Mouse (Mus musculus): ENCODE data around the gene Usp10. TPM values are rescaled to one million over a fixed set of nuclear protein-coding genes. Genes with fewer than 3 reads are reported as not detected.
A peak's percentile ranks its signal among the peaks of the same experiment; 100 is the strongest.

Gene Usp10
- total and polyA plus RNA-seq, 3 experiments = 80.0 to 161 (median 152) TPM

DNA sequence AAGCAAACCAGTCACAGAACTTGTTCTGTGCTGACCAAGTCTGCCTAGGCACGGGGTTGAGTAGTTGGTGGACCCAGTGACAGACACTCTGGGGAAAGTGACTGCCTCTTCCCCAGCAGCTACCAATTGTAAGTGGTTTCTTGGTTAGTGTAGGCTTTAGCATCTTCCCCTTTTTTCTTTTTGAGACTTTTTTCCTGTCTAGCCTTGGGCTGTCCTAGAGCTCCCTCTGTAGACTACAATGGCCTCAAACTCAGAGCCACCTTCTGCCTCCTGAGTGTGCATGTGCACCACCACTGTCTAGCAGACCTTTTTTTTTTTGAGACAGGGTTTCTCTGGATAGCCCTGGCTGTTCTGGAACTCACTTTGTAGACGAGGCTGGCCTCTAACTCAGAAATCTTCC, 16.3 kb downstream of the Usp10 start:
- peaks cover 8 to 65% of the 10 kb centered on the region in 2 experiments for H3K4me1 ChIP-seq (ENCODE audit: control insufficient read depth in 1 of 2, insufficient read depth in 2 of 2)

DNA sequence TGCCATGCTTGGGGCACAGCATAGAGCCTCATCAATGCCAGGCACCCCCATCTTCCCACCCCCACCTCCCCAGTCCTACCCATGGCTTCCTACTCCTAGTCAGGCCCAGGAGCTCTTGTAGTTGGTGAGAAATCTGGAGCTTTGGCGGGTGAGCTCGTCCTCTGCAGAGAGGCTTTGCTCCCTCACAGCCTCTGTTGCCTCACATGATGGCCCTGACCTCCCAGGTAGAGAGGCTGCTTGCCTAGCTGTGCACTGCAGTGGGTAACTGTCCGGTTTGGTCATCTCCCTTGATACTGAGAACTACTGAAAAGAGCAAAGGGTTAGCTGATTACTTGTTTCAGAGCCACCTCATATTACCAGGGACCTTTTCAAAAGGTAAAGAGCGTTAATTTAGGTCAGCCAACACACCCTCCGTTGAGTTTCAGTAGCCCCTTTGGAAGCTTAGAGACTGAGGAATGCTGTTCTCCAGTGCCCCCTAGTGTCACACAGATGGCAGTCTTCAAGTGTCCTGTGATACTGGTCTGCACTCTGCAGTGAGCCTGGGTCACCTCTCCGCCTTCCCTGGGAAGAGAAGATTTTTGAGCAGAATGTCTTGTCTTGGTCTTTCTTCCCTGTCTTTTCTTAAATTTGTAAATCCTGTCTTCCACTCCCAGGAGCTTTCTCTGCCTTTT, 17.4 kb downstream of the Usp10 start:
- dilution Hi-C loops (cut with MboI; ENCODE audit: extremely low pct_ligation_motif_present, extremely low pct_unique_long_range_greater_than_20kb, low sequenced_read_pairs) = no loop called here
- in situ Hi-C loops (cut with MboI; ENCODE audit: low pct_ligation_motif_present, low pct_unique_long_range_greater_than_20kb, low sequenced_read_pairs) = no loop called here
- no peak for DNase-seq (ENCODE audit: extremely low read depth)
- Histone ChIP-seq H3K79me2 (replicated peaks; ENCODE audit: control insufficient read depth, extremely low read depth, insufficient read depth, poor library complexity, severe bottlenecking) (peaks cover 94% of the 10 kb centered on the region), H3K36me3 (replicated peaks in 1 of 2; ENCODE audit: control insufficient read depth in 1 of 2, insufficient read depth in 1 of 2, low read length in 1 of 2) (peaks cover 16 to 81% of the 10 kb centered on the region in 2 experiments), H3K4me1 (ENCODE audit: control insufficient read depth in 1 of 2, insufficient read depth in 2 of 2) (peaks cover 8 to 58% of the 10 kb centered on the region in 2 experiments), H3K9ac (ENCODE audit: insufficient read depth, low read depth) (no peak overlapping the region), H3K4me2 (ENCODE audit: insufficient read depth, low read depth, poor library complexity, severe bottlenecking) (no peak overlapping the region), H3K4me3 (replicated peaks in 1 of 3; ENCODE audit: low read depth in 2 of 3, low read length in 2 of 3, poor library complexity in 1 of 3) (no peak overlapping the region), H3K27ac (ENCODE audit: insufficient read depth, low read depth) (no peak overlapping the region), H3K9me3 (replicated peaks; ENCODE audit: low read length) (no peaks in the 10 kb centered on the region), H3K27me3 (replicated peaks) (no peaks in the 10 kb centered on the region)
- no peak for TF ChIP-seq BHLHE40 (IDR thresholded peaks at IDR 0.05; ENCODE audit: low read depth, low read length)
- TF ChIP-seq MAX (IDR thresholded peaks at IDR 0.05; ENCODE audit: low read length) = no peak
- peak; percentile 30 to 65; a peak in 2 of 4 replicates for TF ChIP-seq CTCF (conservative IDR thresholded peaks at IDR 0.05 in 1 of 2, IDR thresholded peaks at IDR 0.05 in 1 of 2; ENCODE audit: low read depth in 2 of 2, low read length in 2 of 2)
- peak; percentile 10; the same call in 1 of the 2 replicates for TF ChIP-seq POLR2A (IDR thresholded peaks at IDR 0.05; ENCODE audit: low read depth, low read length)
- no peak for TF ChIP-seq NRF1 (IDR thresholded peaks at IDR 0.05; ENCODE audit: low read depth, low read length)
- peak; percentile 40 for TF ChIP-seq SMC3 (IDR thresholded peaks at IDR 0.05; ENCODE audit: low read depth, low read length)
- TF ChIP-seq E2F4 (IDR thresholded peaks at IDR 0.05; ENCODE audit: insufficient replicate concordance, low read depth, low read length) = no peak
- no peak for TF ChIP-seq CHD1 (IDR thresholded peaks at IDR 0.05; ENCODE audit: low read depth, low read length)
- TF ChIP-seq RCOR1 (conservative IDR thresholded peaks at IDR 0.05; ENCODE audit: low read depth, low read length) = no peak
- TF ChIP-seq IRF4 (IDR thresholded peaks at IDR 0.05; ENCODE audit: low read depth, low read length) = no peak
- no peak for TF ChIP-seq PAX5 (IDR thresholded peaks at IDR 0.05; ENCODE audit: low read length)
- no peak for TF ChIP-seq GABPA (IDR thresholded peaks at IDR 0.05; ENCODE audit: insufficient replicate concordance, low read depth, low read length)
- TF ChIP-seq RAD21 (IDR thresholded peaks at IDR 0.05; ENCODE audit: low read depth, low read length) = peak; percentile 47
- TF ChIP-seq ETS1 (conservative IDR thresholded peaks at IDR 0.05; ENCODE audit: low read depth, low read length) = no peak

More for the DNA sequence above, 16.3 kb downstream of the Usp10 start:
- Histone ChIP-seq H3K27ac (ENCODE audit: insufficient read depth, low read depth) (no peak overlapping the region), H3K36me3 (replicated peaks in 1 of 2; ENCODE audit: control insufficient read depth in 1 of 2, insufficient read depth in 1 of 2, low read length in 1 of 2) (peaks cover 8 to 78% of the 10 kb centered on the region in 2 experiments), H3K79me2 (replicated peaks; ENCODE audit: control insufficient read depth, extremely low read depth, insufficient read depth, poor library complexity, severe bottlenecking) (peaks cover 97% of the 10 kb centered on the region), H3K9ac (ENCODE audit: insufficient read depth, low read depth) (no peak overlapping the region), H3K4me2 (ENCODE audit: insufficient read depth, low read depth, poor library complexity, severe bottlenecking) (no peak overlapping the region), H3K27me3 (replicated peaks) (no peaks in the 10 kb centered on the region), H3K4me3 (replicated peaks in 1 of 3; ENCODE audit: low read depth in 2 of 3, low read length in 2 of 3, poor library complexity in 1 of 3) (no peak overlapping the region), H3K9me3 (replicated peaks; ENCODE audit: low read length) (no peaks in the 10 kb centered on the region)
- dilution Hi-C loops (cut with MboI; ENCODE audit: extremely low pct_ligation_motif_present, extremely low pct_unique_long_range_greater_than_20kb, low sequenced_read_pairs) = no loop called here
- DNase-seq (ENCODE audit: extremely low read depth) = peak; percentile 54
- TF ChIP-seq RAD21 (IDR thresholded peaks at IDR 0.05; ENCODE audit: low read depth, low read length) (peak; percentile 68), CTCF (conservative IDR thresholded peaks at IDR 0.05 in 1 of 2, IDR thresholded peaks at IDR 0.05 in 1 of 2; ENCODE audit: low read depth in 2 of 2, low read length in 2 of 2) (peak in 1 of 2 experiments; percentile 69; a peak in 2 of 4 replicates), ZMIZ1 (IDR thresholded peaks at IDR 0.05; ENCODE audit: low read depth, low read length) (no peak), ZNF384 (IDR thresholded peaks at IDR 0.05; ENCODE audit: low read depth, low read length) (peak; percentile 72), SMC3 (IDR thresholded peaks at IDR 0.05; ENCODE audit: low read depth, low read length) (peak; percentile 38), ELF1 (IDR thresholded peaks at IDR 0.05; ENCODE audit: low read depth, low read length) (no peak), USF2 (conservative IDR thresholded peaks at IDR 0.05; ENCODE audit: low read depth, low read length) (no peak), EP300 (IDR thresholded peaks at IDR 0.05; ENCODE audit: low read length) (no peak)
- in situ Hi-C loops (cut with MboI; ENCODE audit: low pct_ligation_motif_present, low pct_unique_long_range_greater_than_20kb, low sequenced_read_pairs) = no loop called here

Data from CH12.LX (cell line).